Mouse (Mus musculus) heart, embryonic 10.5 days (tissue): ENCODE measurements at regions not wholly inside any gene's neighbourhood (a gene's known extent, or its start where the extent isn't known, plus 50 kb on each side); places are given as distances from the start of the nearest gene placed in this dataset.
"Not testable (repeated sequence)": the region's sequence is repeated elsewhere in the genome, so short reads cannot be mapped to it uniquely, and the experiment has no call there.

Source experiments
- DNase-seq: peaks from one replicate; pipeline ENCODE4 v3.0.0-alpha.2; 2017; ENCODE audit warnings: low spot score
- H3K27ac ChIP-seq: fragments of 300-500 bp; sonication (generic); 2 replicates; pipeline ENCODE4 v1.5.1; 2016; ENCODE audit warnings: mild to moderate bottlenecking
- H3K27me3 ChIP-seq: fragments of 300-500 bp; sonication (generic); 2 replicates; pipeline ENCODE4 v1.6.1; 2016; ENCODE audit warnings: mild to moderate bottlenecking; ENCODE audit not compliant: poor library complexity, insufficient read depth, severe bottlenecking
- H3K36me3 ChIP-seq: fragments of 300-500 bp; sonication (generic); 2 replicates; pipeline ENCODE4 v1.6.1; 2016; ENCODE audit warnings: mild to moderate bottlenecking, moderate library complexity
- H3K4me1 ChIP-seq: fragments of 300-500 bp; sonication (generic); 2 replicates; pipeline ENCODE4 v1.6.1; 2016; ENCODE audit warnings: mild to moderate bottlenecking
- H3K4me3 ChIP-seq: fragments of 300-500 bp; sonication (generic); 2 replicates; pipeline ENCODE4 v1.5.1; 2016; ENCODE audit warnings: mild to moderate bottlenecking, moderate library complexity
- H3K9me3 ChIP-seq: fragments of 300-500 bp; sonication (generic); 2 replicates; pipeline ENCODE4 v1.6.1; 2016; ENCODE audit warnings: mild to moderate bottlenecking, moderate library complexity
- WGBS: fragments of 180-500 bp; shearing (Covaris S2); methylation state at CpG from one replicate; pipeline ENCODE4 v1.1.7; 2016; 5-methylcytosine and 5-hydroxymethylcytosine counted together

DNA sequence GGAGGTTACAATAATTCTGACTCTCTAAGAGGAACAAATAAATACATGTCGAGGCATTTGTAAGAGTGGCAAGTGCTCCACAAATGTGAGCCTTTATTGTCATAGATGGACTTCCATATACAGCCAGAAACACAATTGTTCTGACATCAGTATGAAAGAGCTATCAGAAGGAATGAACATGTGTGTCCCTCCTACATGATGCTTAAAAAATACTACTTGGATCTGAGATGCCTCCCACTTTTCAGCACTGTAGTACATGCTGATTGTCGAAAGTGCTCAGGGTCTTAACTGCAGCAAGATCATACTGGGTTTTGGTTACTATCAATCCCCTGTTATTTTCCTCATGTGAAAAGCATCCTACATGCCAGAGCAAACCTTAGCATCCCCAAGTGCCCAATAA lies 295.6 kb downstream of the Rad51ap2 start:
- Histone ChIP-seq H3K27ac (no peak overlapping the region), H3K36me3 (no peaks in the 10 kb centered on the region), H3K27me3 (no peaks in the 10 kb centered on the region), H3K4me1 (no peaks in the 10 kb centered on the region), H3K9me3 (no peaks in the 10 kb centered on the region), H3K4me3 (no peak overlapping the region)
- no peak for DNase-seq
- WGBS, result 76% methylated on average over 2 of the region's 2 CpGs

- no peaks in the 10 kb centered on the region for H3K27me3 ChIP-seq
- no peaks in the 10 kb centered on the region for H3K4me1 ChIP-seq
- H3K36me3 ChIP-seq, result no peaks in the 10 kb centered on the region
- DNase-seq, result no peak
- no peak overlapping the region for H3K4me3 ChIP-seq
- H3K27ac ChIP-seq, result no peak overlapping the region
- no peaks in the 10 kb centered on the region for H3K9me3 ChIP-seq
Measured at GRCm38 (mm10) chr12:11754184-11754907, 298.5 kb downstream of the Rad51ap2 start.

DNA sequence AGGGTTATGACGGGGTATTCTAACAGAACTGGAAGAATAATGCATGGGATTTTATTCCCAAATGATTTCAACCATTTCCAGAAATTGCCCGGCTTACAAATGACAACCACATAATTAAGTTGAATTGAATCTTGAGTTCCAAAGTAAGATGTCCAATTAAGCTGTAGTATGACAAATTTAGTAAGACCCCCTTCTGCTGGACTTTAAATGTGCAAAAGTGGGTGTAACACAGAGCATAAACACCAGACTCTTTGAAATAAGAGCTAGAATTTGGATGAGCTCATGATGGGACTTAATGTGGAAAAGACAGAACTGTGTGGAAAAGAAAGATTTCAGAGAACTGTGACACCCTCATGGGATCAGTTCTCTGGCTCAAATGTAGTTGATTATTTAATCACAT lies 346.4 kb downstream of the Rad51ap2 start:
- WGBS, result 75% methylated on average over 2 of the region's 2 CpGs
- Histone ChIP-seq H3K36me3 (no peaks in the 10 kb centered on the region), H3K27me3 (no peaks in the 10 kb centered on the region), H3K4me3 (no peak overlapping the region), H3K27ac (no peak overlapping the region), H3K4me1 (no peaks in the 10 kb centered on the region), H3K9me3 (no peaks in the 10 kb centered on the region)
- no peak for DNase-seq

DNA sequence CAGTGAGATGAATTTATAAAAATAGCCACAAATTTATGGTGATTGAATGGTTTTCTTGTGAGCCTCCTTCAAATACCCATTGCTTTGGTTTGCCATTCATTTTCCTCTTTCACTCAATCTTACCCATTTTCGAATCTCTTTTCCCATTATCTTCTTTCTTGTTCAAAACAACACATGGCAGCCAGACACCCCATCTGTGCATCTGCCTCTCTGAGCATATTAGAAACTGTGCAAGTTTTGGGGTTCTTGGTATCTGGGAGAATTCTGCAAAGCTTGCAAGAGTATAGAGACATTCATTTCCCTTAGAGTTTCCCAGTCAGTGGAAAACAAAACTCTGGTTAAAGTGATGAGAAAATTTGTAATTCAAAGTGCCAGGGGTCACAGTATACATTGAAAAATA lies 347.3 kb downstream of the Rad51ap2 start:
- 64% methylated on average over 1 of the region's 1 CpGs for whole genome bisulfite sequencing
- H3K9me3 ChIP-seq, result no peaks in the 10 kb centered on the region
- DNase-seq, result no peak
- H3K4me3 ChIP-seq, result no peak overlapping the region
- H3K27ac ChIP-seq, result no peak overlapping the region
- H3K36me3 ChIP-seq, result no peaks in the 10 kb centered on the region
- no peaks in the 10 kb centered on the region for H3K27me3 ChIP-seq
- no peaks in the 10 kb centered on the region for H3K4me1 ChIP-seq

- no peak for DNase-seq
- no peaks in the 10 kb centered on the region for H3K36me3 ChIP-seq
- no peaks in the 10 kb centered on the region for H3K9me3 ChIP-seq
Measured at GRCm38 (mm10) chr12:11829701-11830100, 373.8 kb downstream of the Rad51ap2 start.

GRCm38 (mm10) chr12:11831292-11831691 lies 375.4 kb downstream of the Rad51ap2 start:
- H3K27me3 ChIP-seq, result no peaks in the 10 kb centered on the region
- H3K9me3 ChIP-seq, result no peaks in the 10 kb centered on the region
- H3K4me3 ChIP-seq, result no peak overlapping the region
- no peak for DNase-seq
- H3K27ac ChIP-seq, result no peak overlapping the region
- H3K36me3 ChIP-seq, result no peaks in the 10 kb centered on the region
- WGBS, result 83% methylated on average over 5 of the region's 5 CpGs
- no peaks in the 10 kb centered on the region for H3K4me1 ChIP-seq

More at GRCm38 (mm10) chr12:11829701-11830100, 373.8 kb downstream of the Rad51ap2 start:
- Histone ChIP-seq H3K27me3 (no peaks in the 10 kb centered on the region), H3K27ac (no peak overlapping the region), H3K4me3 (no peak overlapping the region), H3K4me1 (no peaks in the 10 kb centered on the region)

- Histone ChIP-seq H3K36me3 (no peaks in the 10 kb centered on the region), H3K27ac (no peak overlapping the region), H3K9me3 (no peaks in the 10 kb centered on the region), H3K4me3 (no peak overlapping the region), H3K27me3 (no peaks in the 10 kb centered on the region), H3K4me1 (no peaks in the 10 kb centered on the region)
- WGBS, result 54% methylated on average over 3 of the region's 3 CpGs
- no peak for DNase-seq
Measured at GRCm38 (mm10) chr12:11837819-11838472, 382.1 kb downstream of the Rad51ap2 start.

DNA sequence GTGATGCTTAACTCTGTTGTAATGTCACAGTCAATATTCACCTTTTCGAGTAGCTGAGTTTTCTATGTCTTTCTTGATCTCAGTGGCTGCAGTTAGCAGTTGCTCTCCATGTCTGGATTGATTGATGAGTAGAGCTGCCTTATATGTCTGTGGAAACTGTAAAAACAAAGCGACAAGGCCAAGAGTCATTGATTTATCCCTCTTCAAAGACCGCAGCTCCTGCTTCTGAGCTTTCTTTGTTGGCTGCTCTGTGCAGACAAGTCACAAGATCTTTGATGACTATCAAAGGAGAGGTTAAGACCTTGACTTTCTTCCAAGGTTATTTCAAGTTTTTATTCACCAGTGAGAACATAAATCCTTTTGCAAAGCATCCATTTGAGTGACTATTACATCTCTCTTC lies 395.2 kb downstream of the Rad51ap2 start:
- WGBS, result 69% methylated on average over 3 of the region's 3 CpGs
- Histone ChIP-seq H3K36me3 (no peaks in the 10 kb centered on the region), H3K9me3 (no peaks in the 10 kb centered on the region), H3K27me3 (no peaks in the 10 kb centered on the region), H3K27ac (no peak overlapping the region), H3K4me3 (no peak overlapping the region), H3K4me1 (no peaks in the 10 kb centered on the region)
- DNase-seq, result no peak

DNA sequence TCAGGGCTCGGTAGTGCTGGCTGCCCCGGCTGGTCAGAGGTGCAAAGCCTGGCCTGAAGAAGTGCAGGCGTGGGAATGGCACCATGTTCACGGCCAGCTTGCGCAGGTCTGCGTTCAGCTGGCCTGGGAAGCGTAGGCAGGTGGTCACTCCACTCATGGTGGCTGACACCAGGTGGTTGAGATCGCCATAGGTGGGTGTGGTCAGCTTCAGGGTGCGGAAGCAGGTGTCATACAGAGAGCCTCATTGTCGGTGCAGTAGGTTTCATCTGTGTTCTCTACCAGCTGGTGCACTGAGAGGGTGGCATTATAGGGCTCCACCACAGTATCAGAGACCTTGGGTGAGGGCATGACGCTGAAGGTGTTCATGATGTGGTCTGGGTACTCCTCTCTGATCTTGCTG lies 380.1 kb upstream of the Fam49a start:
- not testable (repeated sequence) for H3K27me3 ChIP-seq, H3K9me3 ChIP-seq, H3K27ac ChIP-seq, H3K36me3 ChIP-seq, H3K4me3 ChIP-seq, H3K4me1 ChIP-seq, DNase-seq
- 85% methylated on average over 11 of the region's 11 CpGs for WGBS

GRCm38 (mm10) chr12:11887291-11887690 lies 374.6 kb upstream of the Fam49a start:
- Histone ChIP-seq H3K27ac (no peak overlapping the region), H3K4me3 (no peak overlapping the region), H3K4me1 (no peaks in the 10 kb centered on the region), H3K36me3 (no peaks in the 10 kb centered on the region), H3K9me3 (no peaks in the 10 kb centered on the region), H3K27me3 (no peaks in the 10 kb centered on the region)
- no peak for DNase-seq

- WGBS, result 77% methylated on average over 3 of the region's 3 CpGs
- H3K4me3 ChIP-seq, result no peak overlapping the region
Measured at GRCm38 (mm10) chr12:11899031-11899430, 362.9 kb upstream of the Fam49a start.

DNA sequence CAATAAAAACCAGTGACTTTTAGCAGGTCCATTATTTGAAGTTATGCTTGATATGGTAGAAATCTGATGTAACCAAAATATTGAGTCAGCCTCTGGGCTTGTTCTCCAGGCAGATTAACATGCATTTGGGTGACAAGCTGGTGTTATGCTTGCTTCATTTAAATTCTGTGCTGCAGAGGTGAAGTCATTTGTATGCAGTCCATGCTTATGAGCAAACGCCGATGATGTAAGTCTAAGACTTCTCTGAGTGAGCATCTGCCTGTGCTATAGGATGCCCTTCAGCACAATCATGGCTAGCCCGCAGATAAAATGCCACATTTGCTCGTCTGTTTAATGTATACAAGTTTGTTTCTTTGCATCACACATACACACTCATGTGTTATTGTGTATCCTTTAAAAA lies 355.4 kb upstream of the Fam49a start:
- WGBS, result 76% methylated on average over 4 of the region's 4 CpGs

More at GRCm38 (mm10) chr12:11899031-11899430, 362.9 kb upstream of the Fam49a start:
- no peak for DNase-seq
- H3K9me3 ChIP-seq, result no peaks in the 10 kb centered on the region
- H3K36me3 ChIP-seq, result no peaks in the 10 kb centered on the region
- H3K4me1 ChIP-seq, result no peaks in the 10 kb centered on the region
- no peak overlapping the region for H3K27ac ChIP-seq
- H3K27me3 ChIP-seq, result no peaks in the 10 kb centered on the region

More for the DNA sequence above, 355.4 kb upstream of the Fam49a start:
- Histone ChIP-seq H3K27me3 (no peaks in the 10 kb centered on the region), H3K36me3 (no peaks in the 10 kb centered on the region), H3K4me3 (no peak overlapping the region), H3K9me3 (no peaks in the 10 kb centered on the region), H3K27ac (no peak overlapping the region), H3K4me1 (no peaks in the 10 kb centered on the region)
- DNase-seq, result no peak
